Mouse (Mus musculus): ENCODE measurements around the gene Abcc10. TPM values are rescaled to one million over a fixed set of nuclear protein-coding genes. Genes with fewer than 3 reads are reported as not detected.

The Abcc10 gene
- 5.4 and 5.6 TPM in 2 replicates for polyA plus RNA-seq (2014; fragmentation: Nextera tagmentation; extraction: Ambion mirVana)

- WGBS: under 1% methylated on average over 40 of the region's 40 CpGs
- peak; percentile 97 for DNase-seq (ENCODE audit: low spot score)
- Histone ChIP-seq H3K27me3 (replicated peaks; ENCODE audit: control insufficient read depth, insufficient read depth, low read length) (no peaks in the 10 kb centered on the region), H3K9me3 (ENCODE audit: control insufficient read depth, low read length) (no peaks in the 10 kb centered on the region), H3K4me2 (ENCODE audit: low read length) (peak within 1 kb of the TSS; percentile 91), H3K36me3 (ENCODE audit: control insufficient read depth, insufficient read depth, low read length) (no peaks in the 10 kb centered on the region), H3K27ac (ENCODE audit: low read depth) (peak within 1 kb of the TSS; percentile 88), H3K4me3 (ENCODE audit: low read depth, low read length) (peak within 1 kb of the TSS; percentile 77), H3K4me1 (replicated peaks; ENCODE audit: control insufficient read depth, insufficient read depth, low read length) (no peaks in the 10 kb centered on the region; the same call in 1 of the 2 replicates), H3K9ac (ENCODE audit: low read length) (peak within 1 kb of the TSS; percentile 68)
- peak; percentile 97 for ATAC-seq (replicated peaks; ENCODE audit: low FRiP score, low TSS enrichment, low read depth)
These were observed at the start of gene Abcc10 for GRCm38 (mm10) chr17:46327906-46328534. Gene Abcc10, minus strand, starts transcription at chr17:46328352.

GRCm38 (mm10) chr17:46371783-46372182 lies 43.6 kb upstream of the Abcc10 start:
- Histone ChIP-seq H3K4me3 (ENCODE audit: low read depth, low read length) (no peak overlapping the region), H3K36me3 (ENCODE audit: control insufficient read depth, insufficient read depth, low read length) (no peaks in the 10 kb centered on the region), H3K4me1 (replicated peaks; ENCODE audit: control insufficient read depth, insufficient read depth, low read length) (no peaks in the 10 kb centered on the region), H3K9ac (ENCODE audit: low read length) (no peak overlapping the region), H3K4me2 (ENCODE audit: low read length) (no peak overlapping the region), H3K27me3 (replicated peaks; ENCODE audit: control insufficient read depth, insufficient read depth, low read length) (no peaks in the 10 kb centered on the region), H3K9me3 (ENCODE audit: control insufficient read depth, low read length) (no peaks in the 10 kb centered on the region), H3K27ac (ENCODE audit: low read depth) (no peak overlapping the region)
- WGBS: 69% methylated on average over 3 of the region's 3 CpGs
- ATAC-seq (replicated peaks; ENCODE audit: low FRiP score, low TSS enrichment, low read depth) (no peak), DNase-seq (ENCODE audit: low spot score) (no peak)

GRCm38 (mm10) chr17:46351026-46351700 lies 23.0 kb upstream of the Abcc10 start:
- no peaks in the 10 kb centered on the region for H3K36me3 ChIP-seq (ENCODE audit: control insufficient read depth, insufficient read depth, low read length)
- DNase-seq (ENCODE audit: low spot score) (no peak), ATAC-seq (replicated peaks; ENCODE audit: low FRiP score, low TSS enrichment, low read depth) (no peak)
- no peaks in the 10 kb centered on the region for H3K4me1 ChIP-seq (replicated peaks; ENCODE audit: control insufficient read depth, insufficient read depth, low read length)
- WGBS: 87% methylated on average over 8 of the region's 8 CpGs
- no peak overlapping the region for H3K9ac ChIP-seq (ENCODE audit: low read length)
- no peak overlapping the region for H3K4me2 ChIP-seq (ENCODE audit: low read length)
- no peaks in the 10 kb centered on the region for H3K9me3 ChIP-seq (ENCODE audit: control insufficient read depth, low read length)
- H3K27ac ChIP-seq (ENCODE audit: low read depth): no peak overlapping the region
- H3K4me3 ChIP-seq (ENCODE audit: low read depth, low read length): no peak overlapping the region
- H3K27me3 ChIP-seq (replicated peaks; ENCODE audit: control insufficient read depth, insufficient read depth, low read length): no peaks in the 10 kb centered on the region

- Histone ChIP-seq H3K4me3 (ENCODE audit: low read depth, low read length) (no peak overlapping the region), H3K4me2 (ENCODE audit: low read length) (no peak overlapping the region), H3K27ac (ENCODE audit: low read depth) (no peak overlapping the region), H3K27me3 (replicated peaks; ENCODE audit: control insufficient read depth, insufficient read depth, low read length) (no peaks in the 10 kb centered on the region), H3K36me3 (ENCODE audit: control insufficient read depth, insufficient read depth, low read length) (no peaks in the 10 kb centered on the region), H3K9ac (ENCODE audit: low read length) (no peak overlapping the region), H3K9me3 (ENCODE audit: control insufficient read depth, low read length) (peaks cover 11% of the 10 kb centered on the region; the same call in 1 of the 2 replicates), H3K4me1 (replicated peaks; ENCODE audit: control insufficient read depth, insufficient read depth, low read length) (no peaks in the 10 kb centered on the region)
- DNase-seq (ENCODE audit: low spot score) (no peak), ATAC-seq (replicated peaks; ENCODE audit: low FRiP score, low TSS enrichment, low read depth) (no peak)
- 58% methylated on average over 7 of the region's 7 CpGs for WGBS
These were observed 13.1 kb upstream of the Abcc10 start for GRCm38 (mm10) chr17:46341208-46341607.

GRCm38 (mm10) chr17:46336475-46336874 lies 8.3 kb upstream of the Abcc10 start:
- no peak overlapping the region for H3K9ac ChIP-seq (ENCODE audit: low read length)
- H3K4me3 ChIP-seq (ENCODE audit: low read depth, low read length): no peak overlapping the region
- ATAC-seq (replicated peaks; ENCODE audit: low FRiP score, low TSS enrichment, low read depth): no peak
- H3K27ac ChIP-seq (ENCODE audit: low read depth): no peak overlapping the region
- 26% methylated on average over 5 of the region's 5 CpGs for WGBS
- no peak for DNase-seq (ENCODE audit: low spot score)
- no peak overlapping the region for H3K4me2 ChIP-seq (ENCODE audit: low read length)
- H3K27me3 ChIP-seq (replicated peaks; ENCODE audit: control insufficient read depth, insufficient read depth, low read length): no peaks in the 10 kb centered on the region
- no peaks in the 10 kb centered on the region for H3K4me1 ChIP-seq (replicated peaks; ENCODE audit: control insufficient read depth, insufficient read depth, low read length)
- no peaks in the 10 kb centered on the region for H3K9me3 ChIP-seq (ENCODE audit: control insufficient read depth, low read length)
- no peaks in the 10 kb centered on the region for H3K36me3 ChIP-seq (ENCODE audit: control insufficient read depth, insufficient read depth, low read length)

- H3K36me3 ChIP-seq (ENCODE audit: control insufficient read depth, insufficient read depth, low read length): no peaks in the 10 kb centered on the region
- peak overlapping the region; percentile 91 for H3K4me2 ChIP-seq (ENCODE audit: low read length)
- H3K9ac ChIP-seq (ENCODE audit: low read length): peak overlapping the region; percentile 68; the same call in 1 of the 2 replicates
- DNase-seq (ENCODE audit: low spot score): no peak
- no peaks in the 10 kb centered on the region; the same call in 1 of the 2 replicates for H3K4me1 ChIP-seq (replicated peaks; ENCODE audit: control insufficient read depth, insufficient read depth, low read length)
- H3K27ac ChIP-seq (ENCODE audit: low read depth): peak overlapping the region; percentile 88; the same call in 1 of the 2 replicates
- H3K27me3 ChIP-seq (replicated peaks; ENCODE audit: control insufficient read depth, insufficient read depth, low read length): no peaks in the 10 kb centered on the region
- WGBS: 71% methylated on average over 6 of the region's 6 CpGs
- H3K4me3 ChIP-seq (ENCODE audit: low read depth, low read length): peak overlapping the region; percentile 77
- no peaks in the 10 kb centered on the region for H3K9me3 ChIP-seq (ENCODE audit: control insufficient read depth, low read length)
- ATAC-seq (replicated peaks; ENCODE audit: low FRiP score, low TSS enrichment, low read depth): no peak
These were observed 571 bp upstream of the Abcc10 start for GRCm38 (mm10) chr17:46328723-46329122.

- Histone ChIP-seq H3K4me2 (ENCODE audit: low read length) (peak overlapping the region; percentile 91), H3K9ac (ENCODE audit: low read length) (peak overlapping the region; percentile 68), H3K27me3 (replicated peaks; ENCODE audit: control insufficient read depth, insufficient read depth, low read length) (no peaks in the 10 kb centered on the region), H3K27ac (ENCODE audit: low read depth) (peak overlapping the region; percentile 88), H3K9me3 (ENCODE audit: control insufficient read depth, low read length) (no peaks in the 10 kb centered on the region), H3K36me3 (ENCODE audit: control insufficient read depth, insufficient read depth, low read length) (no peaks in the 10 kb centered on the region), H3K4me3 (ENCODE audit: low read depth, low read length) (peak overlapping the region; percentile 77), H3K4me1 (replicated peaks; ENCODE audit: control insufficient read depth, insufficient read depth, low read length) (no peaks in the 10 kb centered on the region; the same call in 1 of the 2 replicates)
- DNase-seq (ENCODE audit: low spot score): no peak
- WGBS: 3% methylated on average over 27 of the region's 27 CpGs
- no peak for ATAC-seq (replicated peaks; ENCODE audit: low FRiP score, low TSS enrichment, low read depth)
These were observed 693 bp downstream of the Abcc10 start for GRCm38 (mm10) chr17:46327413-46327905.

- Histone ChIP-seq H3K27ac (ENCODE audit: low read depth) (no peak overlapping the region), H3K36me3 (ENCODE audit: control insufficient read depth, insufficient read depth, low read length) (peaks cover 6% of the 10 kb centered on the region; the same call in 1 of the 2 replicates), H3K4me1 (replicated peaks; ENCODE audit: control insufficient read depth, insufficient read depth, low read length) (no peaks in the 10 kb centered on the region; the same call in 1 of the 2 replicates), H3K9me3 (ENCODE audit: control insufficient read depth, low read length) (no peaks in the 10 kb centered on the region), H3K9ac (ENCODE audit: low read length) (no peak overlapping the region), H3K4me3 (ENCODE audit: low read depth, low read length) (no peak overlapping the region), H3K4me2 (ENCODE audit: low read length) (no peak overlapping the region), H3K27me3 (replicated peaks; ENCODE audit: control insufficient read depth, insufficient read depth, low read length) (no peaks in the 10 kb centered on the region)
- no peak for DNase-seq (ENCODE audit: low spot score)
- WGBS: 85% methylated on average over 14 of the region's 14 CpGs
- ATAC-seq (replicated peaks; ENCODE audit: low FRiP score, low TSS enrichment, low read depth): 0 out of 2 replicates have a peak, but pooled peaks have one; percentile 60
These were observed 5.9 kb downstream of the Abcc10 start for GRCm38 (mm10) chr17:46322046-46322823.
